Mouse (Mus musculus): Measurements from ENCODE around the gene Fgf2.

DNA sequence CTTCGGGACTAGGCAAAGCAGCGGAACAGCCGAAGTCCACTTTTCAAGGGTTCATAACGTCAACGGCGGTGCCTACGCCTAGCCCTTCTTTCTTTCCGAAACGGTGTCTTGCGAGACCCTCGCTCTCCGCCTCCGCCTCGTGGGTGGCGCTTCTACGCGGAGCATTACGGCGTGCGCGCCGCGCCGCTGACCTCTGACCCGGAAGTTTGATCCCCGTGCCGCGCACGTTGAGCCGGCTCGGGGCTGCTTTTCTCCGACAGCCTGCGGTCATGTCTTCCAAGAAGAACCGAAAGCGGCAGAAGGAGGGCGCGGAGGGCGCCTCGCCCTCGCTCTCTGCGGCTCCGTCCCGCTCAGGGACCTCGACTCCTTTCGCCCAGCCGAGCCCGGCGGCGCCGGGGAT, 71.9 kb downstream of the Fgf2 start, which contains the start of gene Nudt6:
- TF ChIP-seq GATA1 (IDR thresholded peaks at IDR 0.05; ENCODE audit: low read length) (no peak), TAL1 (IDR thresholded peaks at IDR 0.05; ENCODE audit: low read length) (no peak)
